Comparison of ENCODE assay signal across 8 mouse cellular contexts in genomic region chrX:48513166-48513807, GRCm38 (mm10). TPM values are rescaled to one million over a fixed set of nuclear protein-coding genes. Genes with fewer than 3 reads are reported as not detected.
DNase-seq lines count a peak whose midpoint lies in the region; ATAC-seq and TF ChIP-seq lines count a peak whose summit lies in the region.

Gene Aifm1 (minus strand): TSS chrX:48513563.

- 26% methylated on average over 45 of the region's 45 CpGs for WGBS in embryonic facial prominence, embryonic 14.5 days
- whole genome bisulfite sequencing in heart, adult 2 months = 15% methylated on average over 45 of the region's 45 CpGs
- WGBS in limb, embryonic 13.5 days = 12% methylated on average over 41 of the region's 45 CpGs
- 26% methylated on average over 45 of the region's 45 CpGs for WGBS in midbrain, embryonic 16.5 days

- DNase-seq in 3T3-L1 (ENCODE audit: low read depth, low spot score) = peak; percentile 96
- peak; percentile 63 to 77 for DNase-seq in adrenal gland, postnatal 4 days (ENCODE audit: low spot score in 2 of 2)
- DNase-seq in embryonic facial prominence, embryonic 14.5 days (ENCODE audit: low spot score) = peak; percentile 96
- DNase-seq in heart, adult 2 months = peak; percentile 89 to 95
- peak; percentile 93 to 96 for DNase-seq in kidney, adult 8-10 months
- peak; percentile 73 to 92 for DNase-seq in spleen, postnatal 10 days (ENCODE audit: low spot score in 2 of 2)

- TF ChIP-seq CTCF in heart, adult 2 months (IDR thresholded peaks at IDR 0.05) = no peak

- intact Hi-C loops in heart, adult 2 months (cut with DNase I) = no loop called here

- peak; percentile 60 for TF ChIP-seq POLR2A in heart, adult 2 months (IDR thresholded peaks at IDR 0.05; ENCODE audit: insufficient read depth, low read depth, low read length)

- TF ChIP-seq EP300 in heart, adult 2 months (IDR thresholded peaks at IDR 0.05; ENCODE audit: insufficient read depth, low read depth, low read length) = no peak

- no peaks in the 10 kb centered on the region for H3K36me3 ChIP-seq in embryonic facial prominence, embryonic 14.5 days (ENCODE audit: control insufficient read depth, insufficient read depth, low read length)
- H3K36me3 ChIP-seq in heart, adult 2 months (ENCODE audit: control insufficient read depth, insufficient read depth, low read length) = no peaks in the 10 kb centered on the region
- H3K36me3 ChIP-seq in limb, embryonic 13.5 days = no peaks in the 10 kb centered on the region
- no peaks in the 10 kb centered on the region for H3K36me3 ChIP-seq in midbrain, embryonic 16.5 days (ENCODE audit: control insufficient read depth, insufficient read depth, low read length)

- peak; percentile 99 for ATAC-seq in embryonic facial prominence, embryonic 14.5 days (ENCODE audit: low read depth)
- ATAC-seq in limb, embryonic 13.5 days (ENCODE audit: low FRiP score, low read depth) = peak; percentile 99
- peak; percentile 98 for ATAC-seq in midbrain, embryonic 16.5 days

- H3K79me2 ChIP-seq in heart, adult 2 months (replicated peaks; ENCODE audit: control insufficient read depth, insufficient read depth, low read length) = no peaks in the 10 kb centered on the region

- no peaks in the 10 kb centered on the region for H3K27me3 ChIP-seq in embryonic facial prominence, embryonic 14.5 days (replicated peaks; ENCODE audit: control insufficient read depth, insufficient read depth, low read length)
- no peaks in the 10 kb centered on the region for H3K27me3 ChIP-seq in heart, adult 2 months (ENCODE audit: control insufficient read depth, insufficient read depth, low read length)
- 0 out of 2 replicates have a peak, but pooled peaks cover 2% of the 10 kb centered on the region for H3K27me3 ChIP-seq in limb, embryonic 13.5 days
- H3K27me3 ChIP-seq in midbrain, embryonic 16.5 days (ENCODE audit: control insufficient read depth, insufficient read depth, low read depth, low read length) = no peaks in the 10 kb centered on the region

- peak within 1 kb of the TSS; percentile 72 for H3K9ac ChIP-seq in embryonic facial prominence, embryonic 14.5 days (ENCODE audit: low read depth, low read length)
- H3K9ac ChIP-seq in heart, adult 2 months (ENCODE audit: low read depth, low read length) = peak within 1 kb of the TSS; percentile 90
- H3K9ac ChIP-seq in limb, embryonic 13.5 days = peak within 1 kb of the TSS; percentile 67
- peak within 1 kb of the TSS; percentile 68 for H3K9ac ChIP-seq in midbrain, embryonic 16.5 days (ENCODE audit: low read depth, low read length)

- H3K4me1 ChIP-seq in embryonic facial prominence, embryonic 14.5 days (ENCODE audit: control insufficient read depth, insufficient read depth, low read length) = no peaks in the 10 kb centered on the region
- H3K4me1 ChIP-seq in heart, adult 2 months (ENCODE audit: control insufficient read depth, insufficient read depth, low read length) = no peaks in the 10 kb centered on the region; the same call in 1 of the 2 replicates
- H3K4me1 ChIP-seq in limb, embryonic 13.5 days = 0 out of 2 replicates have a peak, but pooled peaks cover 3% of the 10 kb centered on the region
- H3K4me1 ChIP-seq in midbrain, embryonic 16.5 days (ENCODE audit: control insufficient read depth, insufficient read depth, low read length) = peaks cover 5% of the 10 kb centered on the region

- peak within 1 kb of the TSS; percentile 52 for H3K4me2 ChIP-seq in embryonic facial prominence, embryonic 14.5 days (ENCODE audit: low read depth, low read length)
- peak within 1 kb of the TSS; percentile 67 for H3K4me2 ChIP-seq in limb, embryonic 13.5 days (replicated peaks)
- peak within 1 kb of the TSS; percentile 65 for H3K4me2 ChIP-seq in midbrain, embryonic 16.5 days (ENCODE audit: low read length)

- peak within 1 kb of the TSS; percentile 55 for H3K4me3 ChIP-seq in embryonic facial prominence, embryonic 14.5 days (ENCODE audit: low read depth, low read length)
- H3K4me3 ChIP-seq in heart, adult 2 months = peak within 1 kb of the TSS; percentile 67
- H3K4me3 ChIP-seq in limb, embryonic 13.5 days = peak within 1 kb of the TSS; percentile 56
- H3K4me3 ChIP-seq in midbrain, embryonic 16.5 days (ENCODE audit: low read depth, low read length) = peak within 1 kb of the TSS; percentile 59

- H3K27ac ChIP-seq in embryonic facial prominence, embryonic 14.5 days (replicated peaks; ENCODE audit: low read depth, low read length) = peak within 1 kb of the TSS; percentile 44; the same call in 1 of the 2 replicates
- H3K27ac ChIP-seq in heart, adult 2 months = peak within 1 kb of the TSS; percentile 85
- H3K27ac ChIP-seq in limb, embryonic 13.5 days = no peak within 1 kb of the TSS
- H3K27ac ChIP-seq in midbrain, embryonic 16.5 days (ENCODE audit: low read length) = peak within 1 kb of the TSS; percentile 49

- no peaks in the 10 kb centered on the region for H3K9me3 ChIP-seq in embryonic facial prominence, embryonic 14.5 days (ENCODE audit: control insufficient read depth, low read length)
- H3K9me3 ChIP-seq in limb, embryonic 13.5 days = no peaks in the 10 kb centered on the region
- no peaks in the 10 kb centered on the region for H3K9me3 ChIP-seq in midbrain, embryonic 16.5 days (replicated peaks; ENCODE audit: control insufficient read depth, low read length, poor library complexity, severe bottlenecking)

RNA-seq across cellular contexts. Expression of gene Aifm1, which starts in this region (rescaled TPM):
- total RNA-seq in adrenal gland, postnatal 4 days (2021) = 100 to 1,000 TPM; 126 to 147 TPM
- polyA plus RNA-seq in embryonic facial prominence, embryonic 14.5 days (2014; fragmentation: Nextera tagmentation; extraction: Ambion mirVana) = 57.4 and 63.5 TPM in 2 replicates
- 100 to 1,000 TPM in 1 of 2 experiments, 10 to 100 TPM in 1; 92.8 to 108 TPM for total RNA-seq in heart, adult 2 months (2021)
- 33.2 and 76.9 TPM in 2 replicates for polyA plus RNA-seq in heart, adult 2 months (2012; rRNA removed)
- 73.7 and 75.3 TPM in 2 replicates for polyA plus RNA-seq in limb, embryonic 13.5 days (2015; fragmentation: Nextera tagmentation; extraction: Ambion mirVana)
- 33.5 and 34.2 TPM in 2 replicates for polyA plus RNA-seq in midbrain, embryonic 16.5 days (2015; fragmentation: Nextera tagmentation; extraction: Ambion mirVana)
